Mouse (Mus musculus) embryonic fibroblast, embryonic 13.5 days (primary cell): ENCODE data around the gene Gemin7.

Experiments
- CTCF ChIP-seq: IDR thresholded peaks from 2 replicates; pipeline ENCODE4 v1.5.1; 2011; ENCODE audit warnings: mild to moderate bottlenecking, control low read depth, low read length, moderate library complexity, borderline replicate concordance; ENCODE audit not compliant: insufficient read depth
- POLR2A ChIP-seq: IDR thresholded peaks from 2 replicates; pipeline ENCODE4 v1.6.1; 2011; ENCODE audit warnings: low read depth, mild to moderate bottlenecking, control low read depth, low read length, moderate library complexity

DNA sequence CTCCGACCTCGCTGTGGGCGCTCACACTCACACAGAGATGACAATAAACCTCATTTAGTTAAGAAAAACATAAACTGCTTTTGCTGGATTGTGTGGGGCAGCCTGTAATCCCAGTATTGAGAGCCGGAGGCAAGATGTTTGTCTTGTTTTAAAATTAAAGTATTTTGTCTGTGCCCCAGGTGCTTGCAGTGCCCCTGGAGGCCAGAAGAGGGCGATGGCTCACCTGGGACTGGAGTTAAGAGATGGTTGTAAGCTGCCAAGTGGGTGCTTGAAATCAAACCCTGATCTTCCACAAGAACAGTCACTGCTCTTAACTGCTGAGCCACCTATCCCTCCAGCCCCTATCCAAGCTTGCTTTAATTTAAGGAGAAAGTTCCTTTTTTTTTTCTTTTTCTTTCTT, 33.6 kb upstream of the Gemin7 start:
- no peak for TF ChIP-seq POLR2A
- TF ChIP-seq CTCF: no peak
